18 mouse cellular contexts compared by ENCODE assay signal in the genomic region with DNA sequence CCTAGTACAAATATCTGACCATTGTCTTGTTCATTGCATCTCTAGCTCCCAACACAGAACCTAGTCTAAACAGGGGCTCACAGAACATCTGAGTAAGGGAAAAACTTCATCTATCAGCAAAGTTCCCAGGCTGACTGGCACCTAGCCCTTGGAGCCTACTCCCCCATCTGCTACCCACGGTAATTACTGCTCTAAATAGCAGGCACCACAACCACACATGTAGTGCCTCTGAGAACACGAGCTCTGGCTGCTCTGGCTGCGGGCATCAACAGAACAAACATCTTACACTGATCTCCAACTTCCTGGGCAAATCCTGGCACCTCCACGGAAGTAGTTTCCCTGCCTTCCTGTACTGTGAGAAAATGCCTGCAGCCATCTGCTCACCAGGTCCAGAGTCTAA. TPM values are rescaled to one million over a fixed set of nuclear protein-coding genes. Genes with fewer than 3 reads are reported as not detected.
DNase-seq lines count a peak whose midpoint lies in the region; ATAC-seq and TF ChIP-seq lines count a peak whose summit lies in the region.
"Had no signal": no experiment of that assay in that cellular context is flagged by ENCODE, and none has a peak within 500 bp of the region (broad histone marks: within the 10 kb centered on the region; RNA-seq: fewer than 3 reads in every experiment).

No protein-coding gene starts in this region.

- H3K4me2 ChIP-seq in embryonic facial prominence, embryonic 14.5 days (ENCODE audit: low read depth, low read length), result no peak overlapping the region
- H3K4me2 ChIP-seq in midbrain, postnatal 0 days (ENCODE audit: low read depth, low read length, poor library complexity, severe bottlenecking), result no peak overlapping the region
- H3K4me2 ChIP-seq: heart, embryonic 15.5 days; hindbrain, embryonic 15.5 days; lung, embryonic 14.5 days; midbrain, embryonic 15.5 days; neural tube, embryonic 12.5 days had no signal

- peak; percentile 50; the same call in 1 of the 2 replicates for ATAC-seq in embryonic facial prominence, embryonic 14.5 days (ENCODE audit: low read depth)
- ATAC-seq in midbrain, postnatal 0 days (ENCODE audit: low FRiP score), result no peak
- ATAC-seq: midbrain, embryonic 15.5 days; Patski had no signal

- no peak overlapping the region for H3K4me3 ChIP-seq in embryonic facial prominence, embryonic 14.5 days (ENCODE audit: low read depth, low read length)
- H3K4me3 ChIP-seq in embryonic facial prominence, embryonic 10.5 days, result no peak overlapping the region
- H3K4me3 ChIP-seq in left cerebral cortex, adult 2 months, result no peak overlapping the region
- no peak overlapping the region for H3K4me3 ChIP-seq in midbrain, postnatal 0 days (ENCODE audit: low read depth, low read length)
- H3K4me3 ChIP-seq in heart, adult 2 months, result no peak overlapping the region
- H3K4me3 ChIP-seq: heart, embryonic 15.5 days; hindbrain, embryonic 15.5 days; midbrain, embryonic 15.5 days; neural tube, embryonic 12.5 days had no signal

- peak; percentile 33 for DNase-seq in embryonic facial prominence, embryonic 14.5 days (ENCODE audit: low spot score)
- no peak for DNase-seq in embryonic facial prominence, embryonic 10.5 days (ENCODE audit: low spot score)
- DNase-seq in left cerebral cortex, adult 2 months (ENCODE audit: extremely low spot score in 1 of 2, low spot score in 2 of 2), result peak; percentile 31 to 39
- no peak for DNase-seq in left cerebral cortex, postnatal 4 days
- peak; percentile 58 to 60 for DNase-seq in left cerebral cortex, postnatal 14 days (ENCODE audit: low spot score in 2 of 2)
- no peak for DNase-seq in thymus, postnatal 0 days (ENCODE audit: low spot score)
- no peak for DNase-seq in midbrain, postnatal 0 days (ENCODE audit: low spot score)
- DNase-seq in heart, adult 2 months, result no peak
- DNase-seq: cerebellum, adult 9-10 months; kidney, adult 18-20 months; liver; lung, embryonic 14.5 days; thymus, adult 18-20 months had no signal

- H3K79me2 ChIP-seq in heart, adult 2 months (replicated peaks; ENCODE audit: control insufficient read depth, insufficient read depth, low read length), result no peaks in the 10 kb centered on the region

- TF ChIP-seq POLR2A in heart, adult 2 months (IDR thresholded peaks at IDR 0.05; ENCODE audit: insufficient read depth, low read depth, low read length), result no peak

- no peak overlapping the region for H3K9ac ChIP-seq in embryonic facial prominence, embryonic 14.5 days (ENCODE audit: low read depth, low read length)
- H3K9ac ChIP-seq in midbrain, postnatal 0 days (replicated peaks; ENCODE audit: low read length, poor library complexity, severe bottlenecking), result no peak overlapping the region
- no peak overlapping the region for H3K9ac ChIP-seq in heart, adult 2 months (ENCODE audit: low read depth, low read length)
- H3K9ac ChIP-seq: heart, embryonic 15.5 days; hindbrain, embryonic 15.5 days; lung, embryonic 14.5 days; midbrain, embryonic 15.5 days; neural tube, embryonic 12.5 days had no signal

- H3K4me1 ChIP-seq in embryonic facial prominence, embryonic 14.5 days (ENCODE audit: control insufficient read depth, insufficient read depth, low read length), result no peaks in the 10 kb centered on the region
- H3K4me1 ChIP-seq in embryonic facial prominence, embryonic 10.5 days, result 0 out of 2 replicates have a peak, but pooled peaks cover 5% of the 10 kb centered on the region
- no peaks in the 10 kb centered on the region for H3K4me1 ChIP-seq in midbrain, postnatal 0 days (ENCODE audit: insufficient read depth, low read length)
- no peaks in the 10 kb centered on the region for H3K4me1 ChIP-seq in heart, adult 2 months (ENCODE audit: control insufficient read depth, insufficient read depth, low read length)
- H3K4me1 ChIP-seq: heart, embryonic 15.5 days; midbrain, embryonic 15.5 days; neural tube, embryonic 12.5 days had no signal

- H3K36me3 ChIP-seq in embryonic facial prominence, embryonic 14.5 days (ENCODE audit: control insufficient read depth, insufficient read depth, low read length), result no peaks in the 10 kb centered on the region
- no peaks in the 10 kb centered on the region for H3K36me3 ChIP-seq in embryonic facial prominence, embryonic 10.5 days (replicated peaks)
- H3K36me3 ChIP-seq in midbrain, postnatal 0 days (ENCODE audit: insufficient read depth, low read length), result no peaks in the 10 kb centered on the region
- no peaks in the 10 kb centered on the region for H3K36me3 ChIP-seq in heart, adult 2 months (ENCODE audit: control insufficient read depth, insufficient read depth, low read length)
- H3K36me3 ChIP-seq: heart, embryonic 15.5 days; hindbrain, embryonic 15.5 days; midbrain, embryonic 15.5 days; neural tube, embryonic 12.5 days had no signal

- H3K27ac ChIP-seq in embryonic facial prominence, embryonic 14.5 days (replicated peaks; ENCODE audit: low read depth, low read length), result no peak overlapping the region
- H3K27ac ChIP-seq in embryonic facial prominence, embryonic 10.5 days (replicated peaks), result no peak overlapping the region
- H3K27ac ChIP-seq in left cerebral cortex, adult 2 months, result no peak overlapping the region
- no peak overlapping the region for H3K27ac ChIP-seq in midbrain, postnatal 0 days (ENCODE audit: low read depth, low read length)
- H3K27ac ChIP-seq in heart, adult 2 months, result no peak overlapping the region
- H3K27ac ChIP-seq: heart, embryonic 15.5 days; hindbrain, embryonic 15.5 days; midbrain, embryonic 15.5 days; neural tube, embryonic 12.5 days had no signal

- no peaks in the 10 kb centered on the region for H3K27me3 ChIP-seq in embryonic facial prominence, embryonic 14.5 days (replicated peaks; ENCODE audit: control insufficient read depth, insufficient read depth, low read length)
- no peaks in the 10 kb centered on the region for H3K27me3 ChIP-seq in embryonic facial prominence, embryonic 10.5 days (replicated peaks; ENCODE audit: low read depth, poor library complexity, severe bottlenecking)
- H3K27me3 ChIP-seq in midbrain, postnatal 0 days (ENCODE audit: insufficient read depth, low read length), result no peaks in the 10 kb centered on the region
- no peaks in the 10 kb centered on the region for H3K27me3 ChIP-seq in heart, adult 2 months (ENCODE audit: control insufficient read depth, insufficient read depth, low read length)
- H3K27me3 ChIP-seq: heart, embryonic 15.5 days; hindbrain, embryonic 15.5 days; midbrain, embryonic 15.5 days; neural tube, embryonic 12.5 days; Patski had no signal

- no peak for TF ChIP-seq EP300 in heart, adult 2 months (IDR thresholded peaks at IDR 0.05; ENCODE audit: insufficient read depth, low read depth, low read length)

- WGBS in embryonic facial prominence, embryonic 14.5 days, result 50% methylated on average over 4 of the region's 4 CpGs
- 80% methylated on average over 4 of the region's 4 CpGs for WGBS in embryonic facial prominence, embryonic 10.5 days
- WGBS in midbrain, postnatal 0 days, result 70% methylated on average over 4 of the region's 4 CpGs
- WGBS in heart, adult 2 months, result 50% methylated on average over 4 of the region's 4 CpGs

- no peak for TF ChIP-seq CTCF in left cerebral cortex, adult 2 months (IDR thresholded peaks at IDR 0.05)
- TF ChIP-seq CTCF in midbrain, postnatal 0 days (IDR thresholded peaks at IDR 0.05), result no peak
- no peak for TF ChIP-seq CTCF in heart, adult 2 months (IDR thresholded peaks at IDR 0.05)

- H3K9me3 ChIP-seq in embryonic facial prominence, embryonic 14.5 days (ENCODE audit: control insufficient read depth, low read length), result 0 out of 2 replicates have a peak, but pooled peaks cover 3% of the 10 kb centered on the region
- H3K9me3 ChIP-seq in embryonic facial prominence, embryonic 10.5 days, result no peaks in the 10 kb centered on the region; the same call in 1 of the 2 replicates
- no peaks in the 10 kb centered on the region for H3K9me3 ChIP-seq in midbrain, postnatal 0 days (ENCODE audit: low read length)
- H3K9me3 ChIP-seq: heart, embryonic 15.5 days; hindbrain, embryonic 15.5 days; midbrain, embryonic 15.5 days; neural tube, embryonic 12.5 days had no signal

- intact Hi-C loops in left cerebral cortex, adult 2 months (cut with DNase I), result no loop called here
- intact Hi-C loops in left cerebral cortex, postnatal 4 days (cut with DNase I), result loop anchor here (10.0 kb wide), 1 partner anchor 685 kb away; no protein-coding TSS in a partner anchor
- intact Hi-C loops in left cerebral cortex, postnatal 14 days (cut with DNase I), result loop anchor here (10.0 kb wide), 1 partner anchor 685 kb away; no protein-coding TSS in a partner anchor
- intact Hi-C loops in heart, adult 2 months (cut with DNase I), result no loop called here

RNA-seq across cellular contexts. Expression of gene Dab2ip, which starts 28.2 kb away (rescaled TPM):
- polyA plus RNA-seq in embryonic facial prominence, embryonic 14.5 days (2014; fragmentation: Nextera tagmentation; extraction: Ambion mirVana), result 42.8 and 50.5 TPM in 2 replicates
- polyA plus RNA-seq in embryonic facial prominence, embryonic 10.5 days (2016; fragmentation: Nextera tagmentation; extraction: Ambion mirVana), result 34.7 and 35.4 TPM in 2 replicates
- 100 to 1,000 TPM; 144 to 152 TPM for total RNA-seq in left cerebral cortex, adult 2 months (2021)
- total RNA-seq in left cerebral cortex, postnatal 4 days (2021), result 100 to 1,000 TPM; 125 to 135 TPM
- 100 to 1,000 TPM; 155 to 169 TPM for total RNA-seq in left cerebral cortex, postnatal 14 days (2021)
- 15.4 and 19.0 TPM in 2 replicates for polyA plus RNA-seq in thymus, postnatal 0 days (2015; fragmentation: Nextera tagmentation; extraction: Ambion mirVana)
- 161 and 175 TPM in 2 replicates for total RNA-seq in midbrain, postnatal 0 days (2014; rRNA removed)
- 71.5 and 73.3 TPM in 2 replicates for polyA plus RNA-seq in midbrain, postnatal 0 days (2015; fragmentation: Nextera tagmentation; extraction: Ambion mirVana)
- total RNA-seq in heart, adult 2 months (2021), result 10 to 100 TPM; 45.6 to 47.9 TPM
- polyA plus RNA-seq in heart, adult 2 months (2012; rRNA removed), result 34.5 and 37.5 TPM in 2 replicates

Comparison
In these comparisons a context has a peak if more than half of its experiments do, and no peak if none do; other contexts are left out.
1. DNase-seq: peak in embryonic facial prominence, embryonic 14.5 days (single experiment), left cerebral cortex, adult 2 months (2 of 2) and left cerebral cortex, postnatal 14 days (2 of 2); none in embryonic facial prominence, embryonic 10.5 days (single experiment), left cerebral cortex, postnatal 4 days (single experiment), thymus, postnatal 0 days (single experiment), midbrain, postnatal 0 days (single experiment) and heart, adult 2 months (0 of 2).
2. intact Hi-C loops: an anchor here in left cerebral cortex, postnatal 4 days (10.0 kb wide) and left cerebral cortex, postnatal 14 days (10.0 kb wide); none called in left cerebral cortex, adult 2 months and heart, adult 2 months.